Mouse (Mus musculus) gastrocnemius, postnatal 4 days (tissue): ENCODE data around the gene Cmtm4. TPM values are rescaled to one million over a fixed set of nuclear protein-coding genes. Genes with fewer than 3 reads are reported as not detected.

Experiments
- DNase-seq, 2 experiments: peaks; one replicate each; pipeline ENCODE4 v3.0.0; 2021 to 2022; ENCODE audit warnings: low spot score in 2 of 2, mixed read lengths in 2 of 2
- total RNA-seq, 2 experiments: library from RNA; stranded (reverse); gene quantifications; 2 replicates each; pipeline ENCODE4 v1.2.3; 2021

Cmtm4 gene
- total RNA-seq, 2 experiments from 2014 or later: 9.9 to 10.5 TPM

GRCm38 (mm10) chr8:104379301-104379836 is 16.2 kb downstream of the Cmtm4 start:
- no peak for DNase-seq

- no peak for DNase-seq
Observed at GRCm38 (mm10) chr8:104376669-104377068, 18.9 kb downstream of the Cmtm4 start.

- no peak for DNase-seq
Observed at GRCm38 (mm10) chr8:104375959-104376358, 19.6 kb downstream of the Cmtm4 start.

GRCm38 (mm10) chr8:104374864-104375846 is 20.5 kb downstream of the Cmtm4 start:
- DNase-seq: no peak

GRCm38 (mm10) chr8:104374269-104374668 is 21.3 kb downstream of the Cmtm4 start:
- DNase-seq: no peak

GRCm38 (mm10) chr8:104373779-104374178 is 21.8 kb downstream of the Cmtm4 start:
- no peak for DNase-seq

GRCm38 (mm10) chr8:104371121-104371520 is 24.5 kb downstream of the Cmtm4 start:
- DNase-seq: no peak

GRCm38 (mm10) chr8:104370071-104370470 is 25.5 kb downstream of the Cmtm4 start:
- no peak for DNase-seq

- no peak for DNase-seq
Observed at GRCm38 (mm10) chr8:104369591-104369990, 26.0 kb downstream of the Cmtm4 start.

- no peak for DNase-seq
Observed at GRCm38 (mm10) chr8:104367398-104367797, 28.2 kb downstream of the Cmtm4 start.

GRCm38 (mm10) chr8:104365695-104366094 is 29.9 kb downstream of the Cmtm4 start:
- DNase-seq: no peak

GRCm38 (mm10) chr8:104359778-104360456 is 35.7 kb downstream of the Cmtm4 start:
- DNase-seq: no peak

GRCm38 (mm10) chr8:104358637-104359036 is 37.0 kb downstream of the Cmtm4 start:
- no peak for DNase-seq

- DNase-seq: no peak
Observed at GRCm38 (mm10) chr8:104354504-104354903, 41.1 kb downstream of the Cmtm4 start.

GRCm38 (mm10) chr8:104353186-104353585 is 42.4 kb downstream of the Cmtm4 start:
- DNase-seq: no peak

- DNase-seq: no peak
Observed at GRCm38 (mm10) chr8:104350047-104350446, 45.6 kb downstream of the Cmtm4 start.

- DNase-seq: no peak
Observed at GRCm38 (mm10) chr8:104348971-104349370, 46.6 kb downstream of the Cmtm4 start.

GRCm38 (mm10) chr8:104346706-104347105 is 48.9 kb downstream of the Cmtm4 start:
- DNase-seq: no peak

- no peak for DNase-seq
Observed at GRCm38 (mm10) chr8:104344622-104345021, 51.0 kb downstream of the Cmtm4 start.

GRCm38 (mm10) chr8:104343957-104344356 is 51.6 kb downstream of the Cmtm4 start:
- DNase-seq: peak; percentile 67 to 86

GRCm38 (mm10) chr8:104342426-104342825 is 53.2 kb downstream of the Cmtm4 start:
- DNase-seq: no peak

GRCm38 (mm10) chr8:104341678-104342077 is 53.9 kb downstream of the Cmtm4 start:
- no peak for DNase-seq
